Mouse (Mus musculus): Measurements from ENCODE around the gene Orc6.

Orc6 gene

DNA sequence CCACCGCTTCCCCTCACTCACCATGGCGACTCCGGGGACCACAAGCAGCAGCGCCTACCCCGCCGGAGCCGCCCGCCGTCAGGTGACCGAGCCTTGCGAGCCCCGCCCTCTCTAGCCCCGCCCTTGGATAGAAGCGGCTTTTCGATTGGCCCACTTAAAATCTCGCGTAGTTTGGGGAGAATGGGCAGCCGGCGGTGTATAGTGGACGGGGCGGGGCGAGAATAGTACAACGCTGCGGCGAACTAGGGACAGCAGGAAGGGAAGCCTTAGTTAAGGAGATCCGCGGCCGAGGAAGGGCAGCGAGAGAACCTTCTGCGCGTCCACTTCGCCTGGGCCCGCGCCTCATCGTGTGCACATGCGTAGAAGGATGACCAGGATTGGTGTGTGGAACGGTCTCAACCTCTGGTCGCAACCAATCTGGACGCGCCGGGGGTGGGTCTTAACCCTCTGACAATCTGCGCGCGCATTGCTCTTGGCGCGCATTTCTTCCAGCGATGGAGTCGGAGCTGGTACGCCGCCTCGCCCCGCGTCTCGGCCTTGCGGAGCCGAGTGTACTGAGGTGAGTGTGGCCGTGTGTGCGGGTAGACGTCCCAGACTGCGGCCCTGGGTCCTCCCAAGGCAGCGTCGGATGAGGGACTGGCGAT is at the start of gene Orc6, which contains the start of gene Vps35:
Gene Orc6, plus strand, starts transcription at position 199 of the 644 bp plus-strand sequence.
Gene Vps35, minus strand, starts transcription at position 369 of the 644 bp plus-strand sequence.
- in situ Hi-C loops (cut with MboI; ENCODE audit: low sequenced_read_pairs): loop anchor here (10.0 kb wide), 1 partner anchor 245 kb away; no protein-coding TSS in a partner anchor

DNA sequence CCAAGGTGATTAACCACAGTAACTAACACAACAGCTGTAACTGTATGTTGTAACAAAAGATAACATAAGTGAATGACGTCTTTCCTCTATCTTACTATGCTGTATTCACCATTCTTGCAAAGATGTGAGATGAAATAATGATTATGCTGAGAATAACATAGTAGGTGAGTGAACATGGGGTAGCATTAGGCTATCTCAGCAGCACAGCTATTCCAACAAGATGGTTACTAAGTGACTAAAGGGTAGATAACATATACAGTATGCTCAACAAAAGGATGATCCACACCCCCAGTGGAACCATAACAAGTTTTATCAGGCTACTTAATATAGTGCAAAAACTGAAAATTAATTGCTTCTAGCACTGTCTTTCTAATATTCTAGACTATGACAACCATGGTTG is 12.6 kb upstream of the Orc6 start:
- in situ Hi-C loops (cut with MboI; ENCODE audit: low sequenced_read_pairs): no loop called here

GRCm38 (mm10) chr8:85298600-85299433 is 615 bp upstream of the Orc6 start:
- in situ Hi-C loops (cut with MboI; ENCODE audit: low sequenced_read_pairs): loop anchor here (10.0 kb wide), 1 partner anchor 246 kb away; no protein-coding TSS in a partner anchor

DNA sequence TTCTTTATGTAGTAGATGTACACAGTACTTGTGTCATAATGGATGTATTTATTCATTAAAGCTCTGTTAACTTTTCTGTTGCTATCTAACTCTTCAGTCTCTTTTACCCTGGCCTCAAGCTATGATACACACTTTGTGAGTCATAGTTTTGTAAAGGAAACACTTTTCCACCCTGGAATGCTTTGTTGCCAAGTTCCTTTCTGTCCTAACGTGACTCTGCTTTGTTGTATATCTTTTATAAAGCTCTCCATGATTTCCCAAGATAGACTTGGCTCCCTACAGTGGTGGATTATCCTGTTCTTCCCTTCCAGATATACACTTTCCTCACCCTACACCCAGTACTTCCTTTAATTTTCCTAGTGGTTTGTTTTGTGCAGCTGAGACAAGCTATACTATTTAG is 2.5 kb downstream of the Orc6 start:
- in situ Hi-C loops (cut with MboI; ENCODE audit: low sequenced_read_pairs): no loop called here

DNA sequence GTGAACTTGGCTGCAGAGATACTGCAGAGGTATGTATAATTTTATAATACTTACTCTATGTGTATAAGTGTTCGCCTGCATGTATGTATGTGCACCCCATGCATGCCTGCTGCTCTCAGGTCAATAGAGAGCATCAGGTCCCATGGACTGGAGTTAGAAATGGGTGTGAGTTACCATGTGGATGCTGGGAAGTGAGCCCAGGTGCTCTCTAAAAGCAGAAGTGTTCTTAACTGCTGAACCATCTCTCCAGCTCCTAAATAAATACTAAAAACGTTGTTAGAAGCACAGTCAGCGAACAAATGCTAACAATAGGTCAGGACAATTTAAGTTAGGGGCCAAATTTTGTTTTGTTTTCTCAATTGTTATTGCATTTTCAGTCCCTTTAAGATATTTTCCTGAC is 3.5 kb downstream of the Orc6 start:
- in situ Hi-C loops (cut with MboI; ENCODE audit: low sequenced_read_pairs): no loop called here

GRCm38 (mm10) chr8:85303531-85303930 is 4.1 kb downstream of the Orc6 start:
- in situ Hi-C loops (cut with MboI; ENCODE audit: low sequenced_read_pairs): no loop called here

DNA sequence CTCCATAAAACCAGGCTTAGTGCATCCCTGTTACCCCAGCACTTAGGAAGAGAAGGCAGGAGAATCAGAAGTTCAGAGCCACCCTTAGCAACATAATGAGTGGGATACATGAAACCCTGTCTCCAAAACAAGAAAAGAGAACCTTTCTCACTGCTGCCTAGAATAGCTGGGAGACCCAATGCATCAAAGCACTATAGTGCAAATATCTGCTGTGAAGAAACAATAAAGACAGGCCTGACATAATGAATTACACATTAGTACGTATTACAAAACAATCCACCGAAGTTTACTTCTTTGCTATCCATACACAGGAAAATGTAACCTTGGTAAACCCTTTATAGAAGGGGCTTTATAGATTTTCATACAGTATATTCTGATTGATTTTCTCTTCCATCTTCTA is 9.1 kb downstream of the Orc6 start:
- in situ Hi-C loops (cut with MboI; ENCODE audit: low sequenced_read_pairs): no loop called here

- in situ Hi-C loops (cut with MboI; ENCODE audit: low sequenced_read_pairs): no loop called here
These were observed 12.3 kb downstream of the Orc6 start for GRCm38 (mm10) chr8:85311743-85312142.

DNA sequence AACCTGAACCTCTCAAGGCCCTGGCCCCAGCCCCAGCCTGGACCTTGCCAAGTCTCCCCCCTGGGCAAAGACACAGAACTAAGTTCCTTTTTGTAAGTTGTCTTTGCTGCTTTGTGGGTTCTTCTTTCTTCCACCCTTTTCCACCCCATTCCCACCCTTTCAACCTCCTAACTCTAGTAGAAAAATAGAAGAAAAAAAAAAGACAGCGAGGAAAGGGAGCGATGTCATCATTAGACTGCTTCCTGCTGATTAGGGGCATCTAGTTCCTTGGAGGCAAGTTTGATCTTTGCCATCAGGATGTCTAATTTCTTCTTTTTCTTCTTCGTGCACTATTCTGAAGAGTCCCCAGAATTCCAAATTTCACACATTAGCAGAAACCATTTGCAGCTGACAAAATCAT is 13.6 kb downstream of the Orc6 start:
- in situ Hi-C loops (cut with MboI; ENCODE audit: low sequenced_read_pairs): no loop called here

DNA sequence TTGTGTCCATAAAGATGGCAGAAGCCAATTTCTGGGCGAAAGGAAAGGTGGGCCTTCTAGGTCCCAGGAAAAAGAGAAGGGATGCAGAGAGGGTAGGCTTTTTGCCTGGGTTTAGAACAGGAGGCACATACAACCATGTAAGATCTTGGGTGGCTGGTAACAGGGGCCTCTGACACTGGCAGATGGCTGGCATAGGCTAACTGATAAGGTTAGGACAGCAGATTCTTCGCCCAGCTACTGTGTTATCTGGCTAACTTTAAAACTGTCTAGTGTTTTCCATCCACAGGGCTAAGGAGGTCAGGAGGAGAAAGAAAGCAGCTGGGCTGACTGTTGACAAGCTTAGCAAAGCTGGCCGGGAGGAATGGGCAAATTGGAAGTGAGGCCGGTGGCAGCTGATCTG is 19.1 kb downstream of the Orc6 start:
- in situ Hi-C loops (cut with MboI; ENCODE audit: low sequenced_read_pairs): no loop called here

DNA sequence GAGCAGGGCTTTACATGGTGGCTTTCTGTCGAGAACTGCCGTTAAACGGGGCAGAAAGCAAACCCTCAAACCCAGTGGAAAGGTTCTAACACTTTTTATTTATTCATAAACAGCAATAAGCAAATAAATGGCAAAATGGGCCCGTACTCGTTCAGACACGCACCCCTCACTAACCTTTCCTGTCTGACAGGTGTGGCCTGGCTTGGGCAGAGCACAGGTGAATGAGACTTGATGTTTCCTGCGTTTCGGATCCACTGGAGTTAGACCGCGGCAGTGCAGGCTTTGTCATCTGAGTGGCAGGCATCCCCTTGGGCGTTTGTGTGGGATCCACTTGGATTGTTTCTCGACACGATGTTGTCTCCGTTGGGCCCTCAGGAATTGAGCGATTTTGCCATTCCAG is 22.5 kb downstream of the Orc6 start:
- in situ Hi-C loops (cut with MboI; ENCODE audit: low sequenced_read_pairs): no loop called here

GRCm38 (mm10) chr8:85323084-85323483 is 23.7 kb downstream of the Orc6 start:
- in situ Hi-C loops (cut with MboI; ENCODE audit: low sequenced_read_pairs): no loop called here

GRCm38 (mm10) chr8:85327036-85327435 is 27.6 kb downstream of the Orc6 start:
- in situ Hi-C loops (cut with MboI; ENCODE audit: low sequenced_read_pairs): no loop called here

- in situ Hi-C loops (cut with MboI; ENCODE audit: low sequenced_read_pairs): no loop called here
These were observed 30.1 kb downstream of the Orc6 start for GRCm38 (mm10) chr8:85329506-85329905.

- in situ Hi-C loops (cut with MboI; ENCODE audit: low sequenced_read_pairs): no loop called here
These were observed 35.7 kb downstream of the Orc6 start for GRCm38 (mm10) chr8:85335105-85335504.

DNA sequence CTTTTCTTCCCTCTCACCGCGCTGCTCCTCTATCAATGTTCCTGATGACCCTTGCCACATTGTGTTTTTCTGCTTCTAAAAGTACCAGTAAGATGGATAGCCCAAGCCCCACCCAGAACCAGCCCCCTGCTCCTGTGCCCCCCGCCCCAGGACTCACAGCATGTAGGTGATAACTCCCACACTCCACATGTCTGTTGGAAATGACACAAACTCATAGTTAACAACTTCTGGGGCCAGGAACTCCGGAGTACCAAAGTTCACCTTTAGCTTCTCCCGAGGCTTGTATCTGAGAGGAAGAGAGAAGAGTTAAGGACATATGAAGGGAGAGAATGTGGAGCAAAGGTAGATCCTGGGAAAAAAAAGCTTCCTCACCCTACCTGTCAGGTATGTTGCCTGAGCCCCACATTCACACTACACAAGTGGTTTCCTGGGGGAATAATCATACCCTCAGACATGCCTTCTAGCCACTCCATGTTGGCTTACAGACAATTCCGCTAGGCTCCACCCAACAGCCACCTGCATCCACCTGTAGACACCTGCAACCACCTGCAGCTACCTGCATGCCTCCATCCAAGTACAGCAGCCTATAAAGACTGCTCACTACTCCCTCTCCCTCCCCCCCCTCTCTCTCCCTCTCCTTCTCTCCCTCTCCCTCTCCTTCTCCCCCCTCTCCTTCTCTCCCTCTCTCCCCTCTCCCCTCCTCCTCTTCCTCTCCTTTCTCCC is 36.9 kb downstream of the Orc6 start:
- in situ Hi-C loops (cut with MboI; ENCODE audit: low sequenced_read_pairs): no loop called here

- in situ Hi-C loops (cut with MboI; ENCODE audit: low sequenced_read_pairs): no loop called here
These were observed 38.2 kb downstream of the Orc6 start for GRCm38 (mm10) chr8:85337681-85338080.

DNA sequence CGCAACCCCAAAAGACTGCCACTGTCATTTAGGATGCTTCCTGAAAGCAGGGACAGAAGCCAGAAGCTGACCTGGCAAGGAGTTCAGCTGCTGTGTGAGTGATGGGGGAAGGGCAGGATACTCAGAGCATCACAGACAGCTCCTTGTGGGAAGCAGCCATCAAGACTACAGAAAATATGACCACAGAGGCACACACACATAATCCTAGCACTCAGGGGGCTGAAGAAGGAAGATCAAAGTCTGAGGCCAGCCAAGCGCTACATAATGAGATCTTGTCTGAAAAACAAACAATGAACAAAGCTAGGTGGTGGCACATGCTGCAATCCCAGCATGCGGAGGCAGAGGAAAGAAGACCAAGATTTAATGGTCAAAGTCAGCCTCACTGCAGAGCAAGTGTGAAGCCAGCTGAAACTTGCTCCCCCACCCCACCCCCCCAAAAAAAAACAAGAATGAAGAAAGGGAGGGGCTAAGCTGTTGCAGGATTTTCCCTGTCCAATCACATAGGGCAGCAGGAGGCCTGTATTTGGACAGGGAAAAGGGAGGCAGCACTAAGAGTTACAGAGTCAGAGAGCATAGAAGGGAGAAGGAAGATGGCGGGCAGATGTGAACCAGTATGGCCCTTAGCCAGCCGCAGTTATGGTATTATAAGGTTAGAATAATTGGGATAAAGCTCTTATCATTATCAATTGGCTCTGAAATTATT is 40.6 kb downstream of the Orc6 start:
- in situ Hi-C loops (cut with MboI; ENCODE audit: low sequenced_read_pairs): no loop called here

DNA sequence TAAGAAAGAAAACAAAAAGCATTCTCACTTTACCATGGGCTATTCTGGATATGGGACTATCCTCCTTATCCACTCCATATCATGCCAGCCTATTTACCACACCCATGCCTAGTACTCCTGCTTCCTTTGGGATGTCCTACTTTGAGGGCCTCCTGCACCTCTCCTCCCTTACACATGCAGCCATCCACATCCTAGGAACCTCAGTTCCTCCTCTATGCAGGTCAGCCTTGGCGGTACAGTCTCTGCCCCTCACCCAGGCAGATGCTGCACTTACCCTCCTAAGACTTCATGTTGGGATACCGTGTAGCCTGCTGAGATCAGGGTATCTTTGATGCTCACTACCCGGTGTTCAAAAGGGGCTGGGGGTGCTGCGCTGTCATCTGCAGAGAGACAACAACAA is 53.9 kb downstream of the Orc6 start:
- in situ Hi-C loops (cut with MboI; ENCODE audit: low sequenced_read_pairs): no loop called here

Measured in CH12F3 (cell line).